Mouse (Mus musculus) forebrain, postnatal 0 days (tissue): ENCODE data around the gene Tecpr2. TPM values are rescaled to one million over a fixed set of nuclear protein-coding genes. Genes with fewer than 3 reads are reported as not detected.

Experiments
- ATAC-seq: fragments of 200-750 bp; cut with Nextera tagmentation; 2 replicates; pipeline ENCODE4 v1.8.0; 2017; ENCODE audit warnings: mild to moderate bottlenecking, moderate library complexity
- DNase-seq: peaks from one replicate; pipeline ENCODE4 v3.0.0-alpha.2; 2015
- H3K27ac ChIP-seq: fragments of 300-500 bp; sonication (generic); 2 replicates; pipeline ENCODE4 v1.5.1; 2014; ENCODE audit warnings: low read depth, mild to moderate bottlenecking, antibody characterized with exemption, low read length, moderate library complexity, mixed read lengths
- H3K27me3 ChIP-seq: fragments of 300-500 bp; sonication (generic); 2 replicates; pipeline ENCODE4 v1.6.1; 2014; ENCODE audit warnings: mild to moderate bottlenecking, low read length, mixed read lengths; ENCODE audit not compliant: insufficient read depth
- H3K36me3 ChIP-seq: fragments of 300-500 bp; sonication (generic); 2 replicates; pipeline ENCODE4 v1.6.1; 2014; ENCODE audit warnings: mild to moderate bottlenecking, moderate library complexity; ENCODE audit not compliant: insufficient read depth
- H3K4me1 ChIP-seq: fragments of 300-500 bp; sonication (generic); 2 replicates; pipeline ENCODE4 v1.6.1; 2014; ENCODE audit warnings: antibody characterized with exemption; ENCODE audit not compliant: insufficient read depth
- H3K4me2 ChIP-seq: fragments of 300-500 bp; sonication (generic); 2 replicates; pipeline ENCODE4 v1.6.1; 2014; ENCODE audit warnings: low read depth, mild to moderate bottlenecking, moderate library complexity
- H3K4me3 ChIP-seq: fragments of 300-500 bp; sonication (generic); 2 replicates; pipeline ENCODE4 v1.5.1; 2014; ENCODE audit warnings: low read depth, low read length, mixed read lengths
- H3K9ac ChIP-seq: fragments of 300-500 bp; sonication (generic); 2 replicates; pipeline ENCODE4 v1.6.1; 2014; ENCODE audit warnings: mild to moderate bottlenecking
- H3K9me3 ChIP-seq: fragments of 300-500 bp; sonication (generic); 2 replicates; pipeline ENCODE4 v1.6.1; 2016; ENCODE audit warnings: low read length
- CTCF ChIP-seq: sonication (generic); IDR thresholded peaks from 2 replicates; pipeline ENCODE4 v1.5.1; 2016; ENCODE audit warnings: antibody characterized with exemption, control low read depth, low read depth
- WGBS: fragments of 180-500 bp; shearing (Covaris S2); extraction: QIAGEN DNeasy Blood & Tissue Kit; methylation state at CpG from one replicate; pipeline ENCODE4 v1.1.7; 2014; 5-methylcytosine and 5-hydroxymethylcytosine counted together
- polyA plus RNA-seq: library from polyadenylated mRNA; unstranded; fragments of >200 nt; fragmentation: Nextera tagmentation; extraction: Ambion mirVana; gene quantifications from 2 replicates; pipeline ENCODE4 v1.2.1, GENCODE M21; 2015
- total RNA-seq: library from RNA; depleted of rRNA; stranded (reverse); fragments of >200 nt; gene quantifications from 2 replicates; pipeline ENCODE4 v1.2.3, GENCODE M21; 2014

Tecpr2 gene
- total and polyA plus RNA-seq, 2 experiments from 2014 or later: 5.6 to 25.6 TPM

GRCm38 (mm10) chr12:110953443-110953842, 64.4 kb downstream of the Tecpr2 start:
- DNase-seq (no peak), ATAC-seq (no peak)
- H3K4me1 ChIP-seq: no peaks in the 10 kb centered on the region
- WGBS: 92% methylated on average over 3 of the region's 3 CpGs
- peaks cover 40% of the 10 kb centered on the region for H3K36me3 ChIP-seq
- H3K27me3 ChIP-seq: no peaks in the 10 kb centered on the region
- TF ChIP-seq CTCF: no peak
- H3K27ac ChIP-seq: no peak overlapping the region
- H3K9me3 ChIP-seq: no peaks in the 10 kb centered on the region
- no peak overlapping the region for H3K4me3 ChIP-seq
- H3K9ac ChIP-seq: no peak overlapping the region
- H3K4me2 ChIP-seq: no peak overlapping the region

- H3K36me3 ChIP-seq: peaks cover 35% of the 10 kb centered on the region
- no peaks in the 10 kb centered on the region for H3K4me1 ChIP-seq
- H3K9me3 ChIP-seq: no peaks in the 10 kb centered on the region
- H3K4me3 ChIP-seq: no peak overlapping the region
- ATAC-seq (no peak), DNase-seq (no peak)
- 90% methylated on average over 2 of the region's 2 CpGs for WGBS
- no peaks in the 10 kb centered on the region for H3K27me3 ChIP-seq
- H3K4me2 ChIP-seq: no peak overlapping the region
- H3K9ac ChIP-seq: no peak overlapping the region
- no peak overlapping the region for H3K27ac ChIP-seq
- TF ChIP-seq CTCF: no peak
These were observed 64.8 kb downstream of the Tecpr2 start for GRCm38 (mm10) chr12:110953900-110954299.

DNA sequence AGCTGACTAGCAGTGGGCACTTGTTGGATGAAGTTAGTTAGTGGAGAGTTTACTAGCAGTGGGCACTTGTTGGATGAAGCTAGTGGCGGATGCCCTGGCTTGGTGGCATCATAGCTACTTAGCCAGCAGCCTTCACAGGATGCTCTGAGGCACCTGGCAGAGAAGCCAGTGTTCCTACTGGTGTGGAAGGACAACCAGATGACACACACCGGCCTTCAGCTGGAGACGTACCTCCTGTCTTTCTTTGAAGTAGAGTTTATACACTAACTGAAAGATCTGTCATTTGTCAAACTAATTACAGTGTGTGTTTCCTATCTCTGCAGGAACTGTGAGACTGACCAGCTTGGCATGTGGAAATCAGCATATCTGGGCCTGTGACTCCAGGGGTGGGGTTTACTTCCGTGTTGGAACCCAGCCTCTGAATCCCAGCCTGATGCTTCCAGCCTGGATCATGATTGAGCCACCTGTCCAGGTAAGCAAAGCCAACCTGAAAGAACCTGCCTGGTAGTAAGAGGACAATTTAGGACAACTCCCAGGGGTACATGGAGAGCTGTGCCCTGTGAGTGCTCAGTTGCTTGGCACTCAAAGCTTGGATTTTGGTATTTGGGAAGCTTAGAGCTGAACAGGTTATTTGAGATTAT, 65.4 kb downstream of the Tecpr2 start:
- no peak for TF ChIP-seq CTCF
- 85% methylated on average over 4 of the region's 4 CpGs for WGBS
- no peak overlapping the region for H3K27ac ChIP-seq
- H3K27me3 ChIP-seq: no peaks in the 10 kb centered on the region
- no peak overlapping the region for H3K4me3 ChIP-seq
- DNase-seq (no peak), ATAC-seq (no peak)
- no peaks in the 10 kb centered on the region for H3K9me3 ChIP-seq
- no peak overlapping the region for H3K9ac ChIP-seq
- H3K36me3 ChIP-seq: peaks cover 30% of the 10 kb centered on the region
- H3K4me1 ChIP-seq: no peaks in the 10 kb centered on the region
- no peak overlapping the region for H3K4me2 ChIP-seq

DNA sequence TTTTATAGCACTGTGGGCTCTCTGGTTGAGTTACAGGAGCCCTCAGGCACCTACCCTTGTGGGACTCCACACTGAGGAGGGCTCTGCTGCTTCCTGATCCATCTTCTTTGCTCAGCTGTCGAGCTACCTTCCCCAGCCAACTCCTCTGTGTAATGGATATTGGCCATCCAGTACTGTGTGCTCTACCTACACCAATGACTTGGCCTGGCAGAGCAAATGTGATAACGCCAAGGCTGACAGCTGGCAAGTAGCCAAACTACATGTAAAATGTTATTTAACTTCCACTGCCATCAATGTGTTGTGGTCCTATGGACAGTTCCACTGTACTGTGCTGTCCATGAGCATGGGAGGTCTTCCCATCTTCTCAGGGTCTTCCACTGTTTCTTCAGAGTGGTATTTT, 72.9 kb downstream of the Tecpr2 start:
- H3K9me3 ChIP-seq: no peaks in the 10 kb centered on the region
- H3K36me3 ChIP-seq: peaks cover 14% of the 10 kb centered on the region
- no peak for ATAC-seq
- no peak overlapping the region for H3K4me3 ChIP-seq
- TF ChIP-seq CTCF: no peak
- DNase-seq: no peak
- H3K27me3 ChIP-seq: no peaks in the 10 kb centered on the region
- 77% methylated on average over 2 of the region's 2 CpGs for WGBS
- H3K4me1 ChIP-seq: no peaks in the 10 kb centered on the region
- no peak overlapping the region for H3K4me2 ChIP-seq
- H3K27ac ChIP-seq: no peak overlapping the region
- H3K9ac ChIP-seq: no peak overlapping the region

DNA sequence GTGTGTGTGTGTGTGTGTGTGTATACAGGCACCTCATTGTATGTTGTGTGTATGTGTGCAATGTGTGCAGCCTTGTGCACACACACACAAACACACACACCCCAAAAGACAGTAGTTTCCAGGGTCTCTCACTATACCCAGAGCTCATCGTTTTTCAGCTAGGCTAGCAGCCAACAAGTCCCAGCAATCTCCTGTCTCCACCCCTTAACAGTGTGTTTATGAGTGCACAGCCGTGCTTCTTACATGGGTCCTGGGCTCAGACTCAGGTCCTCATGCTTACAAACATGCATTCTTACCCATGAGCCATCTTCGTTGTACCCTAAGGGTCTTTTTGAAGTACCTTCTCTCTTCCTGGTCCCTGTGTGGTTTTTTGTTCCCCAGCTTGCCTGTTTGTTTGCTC, 76.4 kb downstream of the Tecpr2 start:
- Histone ChIP-seq H3K4me2 (no peak overlapping the region), H3K27ac (no peak overlapping the region), H3K9ac (no peak overlapping the region), H3K4me1 (no peaks in the 10 kb centered on the region), H3K27me3 (no peaks in the 10 kb centered on the region), H3K9me3 (no peaks in the 10 kb centered on the region), H3K36me3 (peaks cover 32% of the 10 kb centered on the region), H3K4me3 (no peak overlapping the region)
- no peak for TF ChIP-seq CTCF
- ATAC-seq (no peak), DNase-seq (no peak)
- 65% methylated on average over 3 of the region's 3 CpGs for WGBS

DNA sequence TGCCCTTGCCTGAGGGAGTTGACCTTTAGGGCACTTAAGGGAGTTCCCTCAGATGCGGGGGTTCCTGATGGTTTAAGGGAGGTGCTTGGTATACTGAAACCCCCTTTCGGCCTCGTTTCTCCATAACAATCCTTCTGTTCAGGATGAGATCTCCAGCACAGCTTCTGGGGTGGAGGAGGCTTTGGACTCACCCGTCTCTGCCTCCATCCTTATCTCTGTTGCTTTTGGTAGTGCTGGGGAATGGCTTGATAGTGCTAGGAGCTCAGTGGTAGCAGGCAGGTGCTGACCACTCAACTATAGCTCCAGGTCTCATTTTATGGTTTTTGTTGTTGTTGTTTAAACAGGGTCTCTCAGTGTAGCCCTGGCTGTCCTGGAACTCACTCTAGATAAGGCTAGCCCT, 77.0 kb downstream of the Tecpr2 start:
- Histone ChIP-seq H3K4me3 (no peak overlapping the region), H3K36me3 (peaks cover 33% of the 10 kb centered on the region), H3K9me3 (no peaks in the 10 kb centered on the region), H3K4me2 (no peak overlapping the region), H3K27ac (no peak overlapping the region), H3K27me3 (no peaks in the 10 kb centered on the region), H3K4me1 (no peaks in the 10 kb centered on the region), H3K9ac (no peak overlapping the region)
- 83% methylated on average over 4 of the region's 4 CpGs for WGBS
- TF ChIP-seq CTCF: no peak
- no peak for DNase-seq
- no peak for ATAC-seq

DNA sequence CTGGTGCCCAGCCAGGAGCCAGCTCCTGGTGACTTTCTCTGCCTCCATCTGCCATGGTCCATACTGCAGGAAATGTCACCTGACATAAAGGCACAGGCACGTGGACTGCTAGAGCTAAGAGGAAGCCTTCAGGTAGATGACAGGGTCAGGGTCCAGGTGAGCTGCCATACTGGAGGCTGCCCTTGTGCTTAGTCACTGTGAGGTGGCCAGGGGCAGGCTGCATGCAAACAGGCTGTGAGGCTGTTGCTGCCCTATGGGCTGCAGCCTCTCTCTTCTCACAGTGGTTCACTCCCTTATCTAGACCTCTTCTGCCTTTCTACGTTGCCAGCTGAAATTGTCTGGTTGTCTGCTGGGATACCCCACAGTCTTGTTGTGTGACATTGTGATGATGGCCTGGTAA, 78.1 kb downstream of the Tecpr2 start:
- Histone ChIP-seq H3K27me3 (no peaks in the 10 kb centered on the region), H3K4me3 (no peak overlapping the region), H3K27ac (no peak overlapping the region), H3K4me2 (no peak overlapping the region), H3K36me3 (peaks cover 39% of the 10 kb centered on the region), H3K9ac (no peak overlapping the region), H3K9me3 (no peaks in the 10 kb centered on the region), H3K4me1 (no peaks in the 10 kb centered on the region)
- DNase-seq (no peak), ATAC-seq (no peak)
- TF ChIP-seq CTCF: no peak
- 91% methylated on average over 2 of the region's 2 CpGs for WGBS
